Mouse (Mus musculus): ENCODE results near the gene Jhy.

Jhy gene

DNA sequence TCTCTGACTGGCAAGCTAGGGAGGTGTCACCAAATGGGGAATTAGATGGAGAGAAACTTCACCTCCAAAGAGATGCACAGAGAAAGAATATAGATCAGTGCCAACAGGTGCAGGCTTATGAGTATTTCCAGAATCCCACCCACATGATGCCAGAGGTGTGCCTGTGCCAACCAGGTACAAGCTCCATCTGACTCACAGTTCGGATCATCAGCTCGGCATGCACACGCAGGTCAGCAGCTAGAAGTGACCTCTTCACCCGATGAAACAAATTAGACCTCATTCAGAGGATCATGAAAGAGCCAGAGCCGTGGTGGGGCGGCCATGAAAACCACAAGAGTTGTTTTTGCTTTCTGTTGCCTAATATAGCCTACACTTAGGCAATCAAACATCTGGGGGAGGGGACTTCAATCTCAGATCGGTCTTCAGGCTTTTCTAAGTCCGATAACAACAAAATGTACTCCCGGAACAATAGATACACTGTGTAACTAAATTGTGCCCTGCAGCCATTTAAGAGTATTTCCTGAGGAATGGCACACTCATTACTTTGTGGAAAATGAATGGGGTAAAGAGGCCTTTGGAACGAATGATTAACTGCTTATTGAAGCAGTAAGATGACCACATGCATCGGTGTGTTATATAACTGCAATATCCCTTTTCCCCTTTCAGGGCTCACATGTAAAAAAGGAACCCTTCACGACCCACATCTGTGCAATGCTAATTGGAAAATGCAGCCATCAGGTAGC is 45.9 kb downstream of the Jhy start:
- no peak for DNase-seq

DNA sequence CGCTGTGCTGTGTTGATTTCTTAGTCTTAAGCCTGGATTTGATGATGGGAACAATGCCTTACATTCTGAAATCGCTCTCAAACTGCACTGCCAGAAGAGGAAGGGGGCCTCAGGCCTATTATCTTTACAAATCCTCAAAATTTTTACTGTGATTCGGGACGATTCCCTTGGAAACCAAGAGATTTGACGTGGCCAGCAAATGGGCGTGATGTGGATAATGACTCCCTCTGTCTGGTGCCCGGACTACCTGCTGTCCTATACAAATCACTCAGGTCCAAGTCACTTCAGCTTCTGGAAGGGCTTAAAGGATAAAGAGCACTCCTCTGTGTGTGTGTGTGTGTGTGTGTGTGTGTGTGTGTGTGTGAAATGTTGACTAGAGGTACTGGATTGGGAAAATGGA is 55.0 kb downstream of the Jhy start:
- DNase-seq = no peak

DNA sequence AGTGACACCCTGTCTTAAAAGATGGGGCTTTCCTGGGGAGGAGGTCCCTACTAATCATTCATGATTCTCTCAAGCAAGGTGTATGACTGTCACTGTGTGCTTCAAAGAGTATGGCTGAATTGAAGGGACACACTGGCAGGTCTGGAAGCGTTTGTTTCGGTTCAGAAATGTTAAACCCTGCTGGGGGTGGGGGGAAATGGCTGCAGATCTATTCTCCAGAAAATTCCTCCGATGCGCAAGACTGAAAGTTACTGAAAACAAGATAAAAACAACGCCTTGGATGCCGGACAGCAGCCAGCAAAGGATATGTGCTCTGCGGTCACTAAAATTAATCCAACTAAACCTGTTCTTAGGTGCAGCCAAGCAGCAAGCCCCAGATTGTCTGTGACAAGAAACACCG is 55.5 kb downstream of the Jhy start:
- DNase-seq = no peak

DNA sequence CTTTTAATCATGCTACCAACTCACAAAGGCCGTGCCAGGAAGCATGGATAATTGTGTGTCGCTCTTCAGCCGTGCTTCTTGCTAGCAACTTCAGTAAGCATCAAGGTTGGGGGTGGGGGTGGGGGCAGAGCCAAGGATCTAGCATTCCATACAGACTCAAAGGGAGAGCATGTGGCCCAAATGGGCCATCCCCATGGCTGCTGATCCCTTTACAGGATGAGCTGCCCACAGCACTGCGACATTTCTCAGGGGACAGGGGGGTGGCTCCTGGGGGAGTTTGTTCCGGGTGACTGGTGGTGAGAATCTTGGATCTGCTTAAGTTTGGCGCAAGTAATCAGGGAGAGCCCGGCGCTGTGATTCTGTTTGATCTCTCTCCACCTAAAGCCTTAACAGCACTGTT is 56.5 kb downstream of the Jhy start:
- no peak for DNase-seq

DNA sequence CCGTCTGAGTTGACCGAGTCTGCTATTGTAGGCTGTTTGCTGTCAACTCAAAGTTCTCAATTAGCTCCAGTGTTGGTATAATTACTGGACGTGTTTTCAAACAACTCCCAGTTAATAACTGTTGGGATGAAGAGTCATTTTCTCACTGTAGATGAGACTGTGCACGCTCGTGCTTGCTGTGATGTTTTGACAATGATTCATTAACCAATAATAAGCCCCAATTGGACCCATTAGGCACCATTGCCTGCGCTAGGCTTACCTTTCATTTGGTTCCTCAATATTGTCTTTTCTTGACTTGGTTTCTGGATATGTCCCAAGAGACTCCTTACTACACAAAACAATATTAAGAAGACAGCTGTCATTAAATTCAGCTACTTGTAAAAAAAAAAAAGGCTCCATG is 71.5 kb downstream of the Jhy start:
- no peak for DNase-seq

DNA sequence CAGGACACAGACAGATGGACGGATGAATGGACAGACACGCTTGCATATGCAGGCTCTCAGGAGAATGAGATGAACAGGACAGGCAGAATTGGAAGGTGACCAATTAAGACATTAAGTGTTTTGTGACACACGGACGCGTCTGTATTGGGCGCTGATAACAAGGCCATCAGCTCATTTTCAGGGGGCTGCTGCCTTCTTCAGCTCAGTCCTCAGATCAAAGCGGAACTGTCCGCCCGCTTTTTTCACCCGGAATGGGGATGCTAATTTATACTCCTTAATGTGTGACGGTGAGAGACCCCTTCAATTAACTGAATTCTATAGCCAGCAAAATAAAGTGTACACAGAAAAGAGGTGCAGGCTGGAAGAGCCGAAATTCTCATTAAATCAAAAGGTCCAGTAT is 74.5 kb downstream of the Jhy start:
- no peak for DNase-seq

DNA sequence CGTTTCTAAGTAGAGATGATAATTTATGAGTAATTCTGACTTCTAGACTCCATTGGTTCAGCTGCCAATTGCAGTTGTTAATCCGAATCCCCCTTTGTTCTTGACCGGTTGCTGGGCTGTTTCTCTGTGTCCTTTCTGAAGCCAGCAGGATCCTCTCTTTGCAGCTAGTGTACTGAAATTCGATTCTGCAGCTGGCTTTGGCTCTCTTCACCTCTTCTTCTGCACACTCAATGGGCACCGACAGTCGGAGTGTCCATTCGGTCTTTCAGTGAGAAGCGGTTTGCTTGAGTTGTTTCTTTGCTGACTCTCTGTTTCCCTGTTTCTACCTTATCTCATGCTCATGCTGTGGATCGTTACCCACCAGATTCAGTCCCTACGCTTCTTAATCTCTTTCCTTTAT is 78.2 kb downstream of the Jhy start:
- DNase-seq = no peak

DNA sequence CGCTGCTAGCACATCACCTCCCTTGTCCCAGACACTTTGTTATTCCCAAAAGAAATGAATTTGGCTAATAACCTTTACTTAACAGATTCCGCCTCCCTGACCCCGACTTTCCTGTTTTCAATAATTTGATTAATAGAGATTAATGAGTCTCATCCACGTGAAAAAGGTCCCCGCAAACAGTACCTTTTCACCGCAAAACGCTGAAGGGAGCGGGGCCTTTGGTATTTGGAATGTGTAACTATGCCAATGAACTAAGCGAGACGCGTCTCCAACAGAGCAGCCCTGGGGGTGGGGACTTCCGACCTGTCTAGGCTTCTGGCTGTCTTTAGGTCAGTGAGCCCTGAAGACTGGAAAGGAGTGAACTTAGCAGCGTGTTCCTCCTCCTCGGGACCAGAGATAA is 84.9 kb downstream of the Jhy start:
- DNase-seq = no peak

DNA sequence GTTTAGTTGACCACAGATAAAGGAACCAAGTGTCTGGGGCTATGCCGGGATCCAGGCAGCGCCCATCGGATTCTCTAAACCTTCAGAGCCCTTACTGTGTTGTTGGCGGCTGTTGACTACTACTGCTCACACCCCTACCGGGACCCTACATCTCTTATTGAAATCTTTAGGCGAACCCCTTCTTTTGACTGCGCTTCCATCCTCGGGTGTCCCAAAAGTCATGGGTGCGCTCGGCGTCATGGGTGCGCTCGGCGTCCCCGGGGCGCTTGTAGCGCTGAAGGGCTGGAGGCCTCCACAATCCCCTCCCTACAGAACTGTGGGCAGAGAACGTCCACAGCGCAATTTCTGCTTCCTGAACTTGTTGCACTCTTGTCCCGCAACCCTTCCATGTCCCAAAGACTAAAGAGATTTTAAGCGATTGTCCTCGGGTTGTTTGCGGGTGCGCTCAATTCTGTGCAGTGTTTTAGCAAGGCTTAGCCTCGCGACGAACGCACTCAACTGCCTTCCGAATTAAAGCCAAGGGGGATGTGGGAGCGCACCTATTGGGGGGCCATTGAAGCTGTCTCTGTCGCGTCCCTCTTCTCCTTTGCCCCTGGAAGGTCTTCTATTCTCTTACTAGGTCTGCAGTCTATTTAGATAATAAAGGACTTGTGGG is 85.5 kb downstream of the Jhy start:
- no peak for DNase-seq

DNA sequence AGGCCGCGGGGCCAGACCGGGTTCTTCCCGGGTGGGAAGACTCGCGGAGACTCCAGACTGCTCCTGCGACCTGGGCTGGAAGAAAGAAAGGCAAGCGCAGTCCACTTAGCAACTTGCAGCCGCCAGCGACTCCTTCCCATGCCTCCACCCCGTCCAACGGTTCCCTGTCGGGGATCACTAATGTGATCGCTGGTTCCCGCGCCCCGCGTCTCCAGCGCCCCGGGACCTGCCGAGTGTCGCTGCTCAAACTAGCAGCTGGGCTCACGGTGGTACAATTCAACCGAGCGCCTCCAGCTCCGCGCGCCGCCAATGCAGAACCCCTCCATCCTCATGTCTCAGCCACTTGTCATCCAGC is 86.1 kb downstream of the Jhy start:
- no peak for DNase-seq

DNA sequence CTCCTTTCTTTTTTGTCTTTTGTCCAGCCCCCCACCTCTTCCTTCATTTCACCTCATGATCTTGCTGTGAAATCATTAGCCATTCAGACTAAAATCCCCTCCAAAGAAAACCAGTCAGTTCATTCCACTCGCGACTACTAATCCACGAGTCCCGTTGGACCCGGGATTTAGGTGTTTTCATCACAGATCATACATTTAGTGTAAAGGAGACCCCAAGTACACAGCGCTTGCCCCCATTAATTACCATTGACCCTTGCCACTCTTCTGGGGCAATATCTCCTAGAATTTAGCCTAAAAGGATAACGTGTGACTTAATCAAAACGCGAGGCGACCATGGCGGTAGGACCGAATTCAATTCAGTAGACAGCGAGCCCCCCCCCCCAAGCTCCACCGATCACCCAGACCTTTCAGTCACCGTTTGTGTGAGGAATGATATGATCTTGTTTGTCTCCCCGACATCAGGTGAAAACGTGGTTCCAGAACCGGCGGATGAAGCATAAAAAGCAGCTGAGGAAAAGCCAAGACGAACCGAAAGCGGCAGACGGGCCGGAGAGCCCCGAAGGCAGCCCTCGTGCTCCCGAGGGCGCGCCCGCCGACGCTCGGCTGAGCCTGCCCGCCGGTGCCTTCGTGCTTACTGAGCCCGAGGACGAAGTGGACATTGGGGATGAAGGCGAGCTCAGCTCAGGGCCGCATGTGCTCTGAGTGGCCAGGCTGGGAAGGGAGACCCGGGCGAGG is 86.6 kb downstream of the Jhy start:
- DNase-seq = no peak

DNA sequence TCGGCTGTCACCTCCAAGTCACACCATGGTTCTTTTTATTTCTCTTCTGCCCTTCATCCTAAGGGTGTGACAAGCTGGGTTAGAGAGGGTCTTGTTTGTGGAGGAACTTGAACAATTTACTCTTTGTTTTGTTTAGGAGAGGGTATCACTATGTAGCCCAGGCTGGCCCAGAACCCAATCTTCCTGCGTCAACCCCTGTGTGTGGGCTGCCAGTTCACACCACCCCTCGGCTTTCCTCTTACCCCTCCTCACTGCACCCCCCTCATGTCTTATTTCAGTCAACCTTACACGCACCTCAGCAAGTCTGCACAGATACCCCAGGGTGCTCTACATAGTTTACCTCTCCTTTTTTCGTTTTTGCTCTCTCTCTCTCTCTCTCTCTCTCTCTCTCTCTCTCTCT is 87.2 kb downstream of the Jhy start:
- no peak for DNase-seq

DNA sequence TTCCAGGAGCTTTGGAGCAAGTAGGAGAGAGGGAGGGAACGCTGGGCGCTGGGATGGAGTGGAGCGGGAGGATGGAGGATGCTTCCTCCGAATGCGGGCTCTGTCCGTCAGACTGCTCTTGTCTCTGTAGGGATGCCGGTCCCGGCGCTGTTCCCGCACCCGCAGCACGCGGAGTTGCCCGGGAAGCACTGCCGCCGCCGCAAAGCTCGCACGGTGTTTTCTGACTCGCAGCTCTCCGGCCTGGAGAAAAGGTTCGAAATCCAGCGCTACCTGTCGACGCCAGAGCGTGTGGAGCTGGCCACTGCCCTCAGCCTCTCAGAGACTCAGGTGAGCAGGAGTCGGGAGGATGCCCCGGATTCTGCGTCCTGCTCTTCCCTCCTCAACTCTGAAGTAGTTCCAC is 87.8 kb downstream of the Jhy start:
- no peak for DNase-seq

DNA sequence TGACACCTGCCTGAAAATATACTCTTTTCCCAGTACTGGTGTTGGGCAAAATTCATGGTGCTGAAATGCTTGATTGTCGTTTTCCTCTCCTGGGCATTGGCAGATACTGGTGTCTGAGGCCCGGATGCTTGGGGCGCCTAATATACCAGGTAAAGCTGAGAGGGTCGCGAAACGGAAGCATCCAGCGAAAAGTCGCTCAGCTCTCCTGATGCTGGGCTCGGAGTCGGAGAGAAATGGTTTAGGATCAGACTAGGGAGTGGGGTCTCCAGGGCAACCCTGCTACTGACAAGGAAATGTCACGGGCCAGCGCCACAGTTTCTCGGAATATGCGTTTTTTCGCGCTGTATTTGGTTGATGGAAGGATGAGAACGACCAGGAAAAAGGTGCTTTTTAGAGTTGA is 88.5 kb downstream of the Jhy start:
- no peak for DNase-seq

DNA sequence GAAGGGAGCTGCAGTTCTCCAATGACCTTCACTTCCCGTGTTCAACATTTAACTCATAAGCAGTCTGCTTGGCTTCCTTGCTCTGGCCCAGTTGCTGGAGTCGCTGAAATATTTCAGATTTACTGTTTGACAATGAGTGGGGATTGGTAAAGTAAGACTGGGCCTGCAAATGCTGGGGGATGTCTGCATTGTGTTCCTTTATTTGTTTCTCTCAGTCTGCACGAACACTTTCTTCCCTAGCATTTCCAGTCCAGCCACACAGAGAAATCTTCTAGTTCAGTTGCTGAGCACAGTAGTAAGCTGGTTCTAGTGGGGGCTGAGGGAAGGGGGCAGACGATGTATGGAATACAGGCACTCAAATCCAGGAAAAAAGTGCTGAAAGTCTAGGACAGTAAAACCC is 89.0 kb downstream of the Jhy start:
- DNase-seq = no peak

DNA sequence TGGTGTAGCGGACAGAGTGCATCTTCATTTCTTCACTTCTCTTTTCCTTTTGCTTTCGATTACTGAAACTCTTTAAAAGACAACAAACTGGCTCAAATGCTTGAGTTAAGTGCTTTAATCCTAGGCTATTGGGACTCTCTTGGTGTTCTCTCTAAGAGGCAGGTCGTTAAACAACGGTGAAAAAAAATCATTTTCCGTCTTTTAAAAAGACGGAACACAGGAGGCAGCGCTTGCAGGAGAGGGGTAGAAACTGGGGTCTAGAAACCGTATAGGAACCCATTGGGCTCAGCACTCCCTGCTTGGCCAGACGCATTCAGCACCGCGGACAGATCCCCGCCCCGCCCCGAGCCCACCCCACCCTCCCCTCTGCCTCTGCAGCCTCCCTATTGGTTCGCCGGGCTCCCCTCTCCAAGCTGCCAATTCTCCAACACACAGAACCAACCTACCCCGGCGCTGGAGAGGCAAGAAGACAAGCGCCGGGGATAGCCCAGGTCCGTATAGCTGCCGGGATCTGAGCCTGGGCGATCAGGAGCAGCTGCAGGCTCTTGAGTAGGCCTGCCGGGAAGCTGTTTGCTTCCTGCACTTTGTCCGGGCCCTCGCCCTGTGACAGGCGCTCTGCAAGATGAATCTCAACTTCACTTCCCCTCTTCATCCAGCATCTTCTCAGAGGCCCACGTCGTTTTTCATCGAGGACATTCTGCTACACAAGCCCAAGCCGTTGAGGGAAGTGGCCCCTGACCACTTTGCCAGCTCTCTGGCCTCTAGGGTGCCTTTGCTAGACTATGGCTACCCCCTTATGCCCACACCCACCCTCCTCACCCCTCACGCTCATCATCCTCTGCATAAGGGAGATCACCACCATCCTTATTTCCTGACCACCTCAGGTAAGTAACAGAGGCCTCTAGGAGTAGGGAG is 90.1 kb downstream of the Jhy start, which contains the start of gene Bsx:
Gene Bsx (plus strand): TSS at position 572 of the 915 bp plus-strand sequence.
- peak; percentile 60 for DNase-seq

DNA sequence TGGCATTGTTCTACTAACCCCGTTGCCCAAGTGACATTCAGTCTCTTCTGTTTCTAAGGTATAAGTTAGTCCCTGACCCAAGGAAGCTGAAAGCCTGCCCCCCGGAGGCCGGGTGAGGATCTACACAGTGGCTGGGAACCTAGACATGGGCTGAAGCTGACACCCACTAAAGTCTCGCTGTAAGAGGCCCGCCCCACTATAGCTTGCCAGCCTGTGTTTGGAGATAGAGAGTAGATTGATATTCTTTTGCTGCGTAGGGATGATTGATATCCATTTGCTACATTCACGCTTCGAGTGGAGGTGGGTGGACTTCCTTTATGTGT is 91.8 kb downstream of the Jhy start:
- peak; percentile 13 for DNase-seq

DNA sequence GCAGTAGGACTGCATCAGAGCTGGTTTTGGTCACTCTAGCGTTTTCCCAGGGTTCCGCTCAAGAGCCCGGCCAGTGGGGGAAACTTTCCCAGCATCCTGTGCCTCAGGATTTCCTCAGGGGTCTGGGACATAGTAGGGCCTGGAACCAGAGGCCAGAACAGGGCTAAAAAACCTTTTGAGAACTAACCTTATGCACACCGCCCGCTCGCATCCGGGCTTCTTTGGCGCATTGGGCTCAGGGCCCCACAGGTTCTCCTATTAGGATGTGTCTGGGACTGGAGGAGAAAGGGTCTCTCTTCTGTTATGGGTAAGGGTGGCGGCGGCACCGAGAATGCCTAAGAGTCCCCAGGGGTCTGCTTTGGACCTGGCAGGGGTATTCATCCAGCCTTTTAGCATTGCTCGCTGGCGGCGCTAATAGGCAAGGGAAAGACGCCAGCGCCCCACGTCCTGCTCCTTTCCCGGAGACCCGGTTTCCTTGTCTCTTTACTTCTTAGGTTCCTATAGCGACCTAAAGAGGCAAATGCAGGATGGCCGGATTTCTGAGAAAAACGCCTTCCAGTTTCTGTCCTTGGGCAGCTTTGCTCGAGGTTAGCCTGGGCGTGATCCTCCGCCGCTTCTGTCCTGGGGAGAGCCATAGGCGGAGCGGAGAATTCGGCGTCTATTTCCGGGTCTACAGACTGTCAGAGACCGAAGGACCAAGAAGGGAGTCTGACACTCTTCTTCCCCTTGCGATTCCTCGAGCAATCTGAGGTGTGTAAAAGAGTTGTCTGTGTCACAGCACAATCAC is 92.4 kb downstream of the Jhy start:
- DNase-seq = no peak

DNA sequence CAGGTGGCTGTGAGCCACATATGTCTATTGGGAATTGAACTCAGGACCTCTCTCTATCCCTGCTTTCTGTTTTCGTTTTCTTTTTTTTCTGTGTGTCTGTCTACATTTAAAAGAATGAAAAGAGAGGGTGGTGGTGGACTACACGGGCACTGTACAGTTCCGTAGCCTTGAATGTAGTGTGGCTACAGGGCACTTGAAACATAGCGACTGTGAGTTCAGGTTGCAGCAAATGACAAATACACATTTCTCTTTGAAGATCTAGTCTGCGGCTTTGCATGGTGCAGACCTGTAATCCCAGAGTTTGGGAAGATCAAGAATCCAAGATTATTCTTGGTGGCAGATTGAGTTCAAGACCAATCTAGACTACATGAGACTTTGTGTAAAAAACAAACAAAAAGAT is 93.6 kb downstream of the Jhy start:
- DNase-seq = no peak

DNA sequence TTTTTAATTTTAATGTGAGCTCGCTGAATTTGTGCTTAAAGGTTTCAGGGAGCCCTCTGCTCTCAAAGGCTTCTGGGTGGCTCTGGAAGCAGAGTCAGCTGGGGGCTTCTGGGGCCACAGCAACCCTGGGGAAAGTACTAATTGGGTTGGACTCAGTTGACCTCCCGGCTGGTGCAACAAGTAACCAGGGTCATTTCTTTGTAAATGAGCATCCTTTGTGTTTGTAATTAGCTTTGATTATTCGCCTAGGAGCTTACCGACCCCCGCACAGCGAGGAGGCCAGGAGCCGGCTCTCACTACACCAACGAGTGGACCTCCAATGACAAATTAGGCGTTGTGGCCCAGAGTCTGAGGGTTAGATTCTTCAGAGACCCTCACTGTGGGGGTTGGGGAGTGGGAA is 104.7 kb downstream of the Jhy start:
- no peak for DNase-seq

DNA sequence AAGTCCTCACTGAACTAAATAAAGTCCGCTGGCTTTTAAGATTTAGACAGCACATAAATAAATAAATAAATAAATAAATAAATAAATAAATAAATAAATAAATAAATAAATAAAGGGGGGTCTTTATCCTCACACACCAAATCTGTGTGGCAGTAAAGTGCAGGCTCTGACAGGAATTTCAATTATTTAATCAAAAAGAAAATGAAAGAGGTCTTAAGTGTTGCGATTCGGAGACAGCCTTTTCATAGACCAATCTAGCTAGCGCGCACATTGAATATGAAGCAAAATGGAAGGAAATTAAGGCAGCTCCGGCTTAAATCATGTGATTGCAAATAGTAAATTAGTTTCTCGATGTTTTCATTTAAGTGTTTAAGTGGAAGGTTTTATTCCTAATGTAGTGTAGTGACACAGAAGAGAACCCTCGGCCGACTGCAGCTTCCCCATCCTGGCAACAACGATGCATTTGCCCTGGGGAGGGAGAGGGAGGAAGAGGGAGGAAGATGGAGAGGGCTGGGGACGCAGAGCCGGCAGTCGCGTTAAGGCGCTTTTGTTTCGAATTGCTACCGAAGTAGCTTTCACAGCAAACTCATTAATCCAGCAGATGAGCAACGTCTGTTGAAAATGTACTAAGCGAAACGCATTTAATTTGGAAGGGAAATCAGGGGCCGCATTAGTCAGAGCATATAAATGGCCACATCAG is 105.3 kb downstream of the Jhy start:
- no peak for DNase-seq

DNA sequence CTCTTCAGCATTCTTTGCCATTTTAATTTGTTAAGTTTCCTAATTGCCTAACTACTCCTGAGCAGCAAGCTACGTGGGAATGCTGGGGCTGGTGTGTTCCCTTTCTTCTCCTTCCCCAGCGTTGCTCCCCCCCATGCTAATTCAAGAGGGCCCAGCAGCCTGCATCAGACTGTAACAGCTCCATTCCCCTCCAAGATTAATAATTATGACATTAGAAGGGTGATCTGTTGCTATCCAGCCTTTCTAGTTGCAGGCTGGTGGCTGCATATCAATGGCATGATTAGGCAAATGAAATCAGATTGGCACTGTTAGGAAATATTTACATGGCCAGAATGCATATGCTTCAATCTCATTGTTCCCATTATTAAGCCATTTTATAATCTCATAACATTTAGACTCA is 112.4 kb downstream of the Jhy start:
- no peak for DNase-seq

All from lung, postnatal 10 days (tissue).